Mouse (Mus musculus): ENCODE measurements at regions not wholly inside any gene's neighbourhood (a gene's known extent, or its start where the extent isn't known, plus 50 kb on each side); places are given as distances from the start of the nearest gene placed in this dataset.
A peak's percentile ranks its signal among the peaks of the same experiment; 100 is the strongest.
"Not testable (repeated sequence)": the region's sequence is repeated elsewhere in the genome, so short reads cannot be mapped to it uniquely, and the experiment has no call there.

DNA sequence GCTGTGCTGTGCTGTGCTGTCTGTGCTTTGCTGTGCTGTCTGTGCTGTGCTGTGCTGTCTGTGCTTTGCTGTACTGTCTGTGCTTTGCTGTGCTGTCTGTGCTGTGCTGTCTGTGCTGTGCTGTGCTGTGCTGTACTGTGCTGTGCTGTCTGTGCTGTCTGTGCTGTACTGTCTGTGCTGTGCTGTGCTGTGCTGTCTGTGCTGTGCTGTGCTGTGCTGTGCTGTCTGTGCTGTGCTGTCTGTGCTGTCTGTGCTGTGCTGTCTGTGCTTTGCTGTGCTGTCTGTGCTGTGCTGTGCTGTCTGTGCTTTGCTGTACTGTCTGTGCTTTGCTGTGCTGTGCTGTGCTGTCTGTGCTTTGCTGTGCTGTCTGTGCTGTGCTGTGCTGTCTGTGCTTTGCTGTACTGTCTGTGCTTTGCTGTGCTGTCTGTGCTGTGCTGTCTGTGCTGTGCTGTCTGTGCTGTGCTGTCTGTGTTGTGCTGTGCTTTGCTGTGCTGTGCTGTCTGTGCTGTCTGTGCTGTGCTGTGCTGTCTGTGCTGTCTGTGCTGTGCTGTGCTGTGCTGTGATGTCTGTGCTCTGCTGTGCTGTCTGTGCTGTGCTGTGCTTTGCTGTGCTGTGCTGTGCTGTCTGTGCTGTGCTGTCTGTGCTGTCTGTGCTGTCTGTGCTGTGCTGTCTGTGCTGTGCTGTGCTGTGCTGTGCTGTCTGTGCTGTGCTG lies 197.5 kb downstream of the Tcp10c start:
- not testable (repeated sequence) for DNase-seq

DNA sequence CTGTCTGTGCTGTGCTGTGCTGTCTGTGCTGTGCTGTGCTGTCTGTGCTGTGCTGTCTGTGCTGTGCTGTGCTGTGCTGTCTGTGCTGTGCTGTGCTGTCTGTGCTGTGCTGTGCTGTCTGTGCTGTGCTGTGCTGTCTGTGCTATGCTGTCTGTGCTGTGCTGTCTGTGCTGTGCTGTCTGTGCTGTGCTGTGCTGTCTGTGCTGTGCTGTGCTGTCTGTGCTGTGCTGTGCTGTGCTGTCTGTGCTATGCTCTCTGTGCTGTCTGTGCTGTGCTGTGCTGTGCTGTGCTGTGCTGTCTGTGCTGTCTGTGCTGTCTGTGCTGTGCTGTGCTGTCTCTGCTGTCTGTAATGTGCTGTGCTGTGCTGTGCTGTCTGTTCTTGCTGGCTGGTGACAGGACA lies 198.5 kb downstream of the Tcp10c start:
- not testable (repeated sequence) for DNase-seq

DNA sequence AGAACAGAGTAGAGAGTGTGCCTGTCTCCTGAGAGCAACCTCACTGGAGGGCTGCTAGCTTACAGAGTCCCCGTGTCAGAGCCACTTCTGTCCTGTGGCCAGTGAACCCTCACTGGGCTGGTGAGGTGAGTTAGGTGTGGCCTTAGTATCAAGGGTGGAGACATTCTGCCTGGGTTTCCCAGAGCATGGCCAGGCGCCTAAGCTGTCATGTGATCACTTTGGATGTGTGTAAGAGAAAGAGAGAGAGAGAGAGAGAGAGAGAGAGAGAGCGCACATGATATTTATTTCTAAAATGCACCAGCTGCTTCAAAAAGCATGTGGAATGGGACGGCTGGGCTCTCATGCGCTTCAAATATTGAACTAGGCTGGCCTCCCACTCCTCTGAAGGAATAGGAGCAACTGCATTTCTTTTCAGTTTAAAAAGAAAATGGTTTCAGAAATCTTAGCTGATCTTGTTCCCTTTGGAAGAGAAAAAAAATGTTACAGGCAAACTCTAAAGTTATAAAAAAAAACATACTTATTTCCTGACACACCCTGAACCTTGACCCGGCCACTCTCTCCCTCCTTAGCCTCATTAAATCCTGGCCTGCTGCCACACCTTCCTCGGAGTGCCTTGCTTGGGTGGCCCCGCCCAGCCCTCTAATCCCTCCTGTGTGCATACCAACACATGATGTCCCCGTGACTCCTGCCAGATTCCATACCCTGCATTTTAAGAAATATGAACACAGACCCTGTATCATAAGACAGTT lies 201.1 kb downstream of the Tcp10c start:
- peak; percentile 44 for DNase-seq

DNA sequence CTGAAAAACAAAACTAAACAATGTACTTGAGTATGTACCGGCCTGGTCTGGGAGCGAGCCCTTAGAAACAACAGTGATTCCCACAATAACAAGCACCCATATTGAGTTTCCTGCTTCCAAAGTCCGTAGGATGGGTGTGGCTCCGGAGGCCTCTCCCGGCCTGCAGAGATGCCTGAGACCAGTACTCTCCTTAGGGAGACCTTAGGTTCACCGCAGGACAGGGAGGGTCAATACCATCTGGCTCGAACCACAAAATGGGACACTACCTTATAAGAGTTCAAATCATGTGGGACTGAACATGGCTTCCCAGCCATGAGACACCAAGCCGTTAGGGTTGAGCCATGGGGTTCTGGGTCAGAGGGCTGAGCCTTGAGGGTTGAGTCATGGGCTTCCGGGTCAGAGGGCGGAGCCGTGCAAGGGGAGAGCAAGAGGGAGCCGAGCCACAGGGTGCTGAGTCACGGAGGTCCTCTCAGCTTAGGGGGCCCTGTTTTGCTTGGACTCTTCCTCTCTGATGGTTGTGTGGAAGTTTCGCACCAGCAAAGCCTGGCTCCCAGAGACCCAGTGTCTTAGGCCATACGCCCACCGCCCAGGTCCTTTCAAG lies 201.8 kb downstream of the Tcp10c start:
- DNase-seq = not testable (repeated sequence)

DNA sequence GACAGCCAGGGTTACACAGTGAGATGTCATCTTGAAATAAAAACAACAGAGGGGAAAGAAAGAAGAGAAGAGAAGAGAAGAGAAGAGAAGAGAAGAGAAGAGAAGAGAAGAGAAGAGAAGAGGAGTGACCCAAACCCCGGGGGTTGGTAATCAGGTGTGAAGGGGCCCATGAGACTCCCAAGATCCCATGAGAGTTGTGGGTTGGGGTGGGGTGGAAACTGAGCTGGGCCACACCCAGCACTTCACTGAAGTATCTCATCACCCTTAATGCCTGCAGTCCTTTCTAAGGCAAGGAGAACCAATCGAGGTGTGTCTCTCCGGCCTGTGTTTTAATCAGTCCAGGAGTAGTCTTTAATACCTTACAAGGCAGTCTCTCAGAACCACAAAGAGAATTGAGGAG lies 201.5 kb upstream of the Afdn start:
- DNase-seq = no peak

DNA sequence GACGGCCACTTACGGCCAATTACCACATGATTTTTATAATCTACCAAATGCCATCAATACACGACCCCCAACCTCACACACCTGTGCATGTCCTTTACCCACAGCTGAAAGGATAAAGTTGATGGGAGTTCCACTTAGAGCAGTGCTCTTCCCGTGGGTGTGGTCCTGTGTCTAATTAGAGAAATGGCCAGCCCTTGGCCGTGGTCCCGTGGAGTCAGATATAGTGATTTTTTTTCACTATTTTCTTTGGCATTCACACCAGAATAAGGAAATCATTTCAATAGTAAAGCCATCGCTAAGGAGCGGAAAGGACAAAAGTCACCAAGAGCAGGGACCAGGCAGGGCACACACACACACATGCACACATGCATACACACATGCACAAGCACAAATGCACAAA lies 199.0 kb upstream of the Afdn start:
- DNase-seq = no peak

DNA sequence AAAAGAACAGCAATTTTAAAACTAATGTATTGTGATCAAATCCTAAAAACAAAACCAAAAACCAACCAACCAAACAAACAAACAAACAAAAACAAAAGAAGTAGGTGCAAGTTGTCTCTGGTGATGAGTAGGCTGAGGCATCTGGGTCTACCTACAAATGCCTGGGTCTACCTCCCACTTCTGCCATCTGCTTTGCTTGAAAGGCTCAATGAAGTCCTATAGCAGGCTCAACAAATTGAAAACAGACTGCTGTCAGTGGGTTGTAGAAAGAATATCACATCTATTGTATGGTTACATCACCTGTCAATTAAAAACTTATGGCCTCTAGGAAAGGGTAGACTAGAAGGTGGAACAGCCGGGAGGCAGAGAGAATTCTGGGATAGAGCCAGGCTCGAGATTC lies 197.4 kb upstream of the Afdn start:
- no peak for DNase-seq

DNA sequence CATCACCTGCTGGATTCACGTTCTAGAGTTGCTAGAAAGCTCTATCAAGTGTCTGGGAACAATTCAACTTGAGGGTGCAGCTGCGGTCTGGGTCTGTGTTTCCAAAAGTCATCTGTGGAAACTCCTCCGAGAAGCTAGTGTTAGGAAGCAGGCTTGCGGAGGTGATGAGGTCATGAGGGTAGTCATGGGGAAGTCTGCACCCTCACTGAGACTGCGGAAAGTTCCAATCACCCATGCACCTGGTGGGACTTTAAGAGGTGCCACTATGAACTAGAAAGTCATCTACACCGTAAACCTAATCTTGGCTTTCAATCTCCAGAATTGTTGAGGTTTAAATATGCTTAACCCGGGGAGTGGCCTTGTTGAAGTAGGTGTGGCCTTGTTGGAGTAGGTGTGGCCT lies 195.5 kb upstream of the Afdn start:
- DNase-seq = no peak

DNA sequence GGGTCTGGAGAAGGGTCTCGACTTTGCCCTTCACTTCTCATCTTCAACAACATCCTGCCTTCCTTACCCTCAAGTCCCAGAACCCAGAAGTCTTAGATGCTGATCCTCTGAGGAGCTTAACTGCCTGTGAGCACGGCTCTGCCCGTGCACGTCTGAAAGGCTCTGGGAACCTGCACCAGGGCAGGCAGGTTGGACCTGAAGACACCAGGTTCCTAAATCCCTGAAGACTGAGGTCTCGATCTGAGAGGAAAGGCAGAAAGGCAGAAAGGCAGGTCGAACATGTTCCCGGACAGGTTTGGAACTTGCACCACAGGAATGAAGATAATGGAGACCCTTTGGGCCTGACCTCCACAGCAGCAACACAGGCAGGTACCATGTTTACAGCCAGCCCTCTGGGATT lies 193.7 kb upstream of the Afdn start:
- no peak for DNase-seq

DNA sequence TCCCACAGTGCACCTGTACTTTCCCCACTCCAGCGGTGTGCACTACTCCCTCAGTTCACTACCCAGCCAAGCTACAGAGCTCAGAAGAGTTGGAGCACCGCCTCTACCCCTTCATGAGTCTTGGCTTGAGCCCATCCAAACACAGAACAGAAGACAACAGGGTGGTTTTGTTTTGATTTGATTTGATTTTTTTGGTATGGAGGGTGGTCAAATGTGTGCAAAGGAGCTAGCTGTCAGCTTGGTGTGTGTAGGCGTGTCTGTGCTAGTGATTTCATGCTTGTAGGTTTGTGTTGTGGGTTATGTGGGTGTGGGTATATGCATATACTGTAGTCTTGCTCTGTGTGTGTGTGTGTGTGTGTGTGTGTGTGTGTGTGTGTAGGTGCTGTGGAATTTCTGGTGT lies 193.2 kb upstream of the Afdn start:
- no peak for DNase-seq

DNA sequence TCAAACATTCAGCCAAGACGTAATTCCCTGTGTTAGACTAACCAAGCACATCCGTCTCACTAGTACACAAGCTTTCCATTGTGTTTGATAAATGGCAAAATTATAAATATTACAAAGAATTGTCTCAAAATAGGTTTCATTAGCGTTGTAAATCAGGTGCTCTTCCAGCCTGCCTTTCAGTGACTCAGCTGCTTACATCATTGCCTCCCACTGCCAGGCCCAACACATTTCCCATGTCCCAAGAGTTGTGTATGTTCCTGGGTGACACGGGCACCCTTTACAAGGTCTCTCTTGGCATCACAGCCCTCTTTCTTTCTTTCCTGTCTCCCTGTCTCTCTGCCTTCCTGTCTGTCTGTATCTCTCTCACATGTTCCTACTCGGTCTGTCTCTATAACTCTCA lies 189.5 kb upstream of the Afdn start:
- DNase-seq = peak; percentile 31

DNA sequence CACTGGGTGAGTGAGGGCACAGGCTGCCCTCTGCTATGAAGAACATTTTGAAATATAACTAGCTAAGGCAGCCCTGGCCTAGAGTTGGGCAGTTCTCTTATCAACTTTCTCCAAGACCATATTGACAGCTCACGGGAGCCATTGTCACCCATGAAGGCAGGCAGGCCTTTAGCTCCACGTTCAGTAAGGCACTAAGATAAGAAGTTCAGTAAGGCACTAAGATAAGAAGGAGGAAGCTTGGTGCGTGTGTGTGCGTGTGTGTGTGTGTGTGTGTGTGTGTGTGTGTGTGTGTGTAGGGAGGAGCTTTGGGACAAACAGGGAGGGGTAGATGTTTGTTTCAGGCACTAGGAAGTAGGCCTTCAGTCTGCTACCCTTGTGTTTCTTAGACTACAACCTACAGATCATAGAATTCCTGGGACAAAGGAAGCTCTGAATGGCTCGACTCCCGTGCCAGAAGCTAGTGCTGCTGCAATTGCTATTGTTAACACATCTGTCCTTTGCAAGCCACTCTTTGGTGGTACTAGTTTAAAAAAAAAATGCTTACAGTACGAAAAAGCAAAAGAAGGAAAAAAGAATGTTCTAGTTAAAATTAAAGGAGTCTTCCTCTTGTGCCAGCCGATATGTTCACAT lies 188.0 kb upstream of the Afdn start:
- no peak for DNase-seq

DNA sequence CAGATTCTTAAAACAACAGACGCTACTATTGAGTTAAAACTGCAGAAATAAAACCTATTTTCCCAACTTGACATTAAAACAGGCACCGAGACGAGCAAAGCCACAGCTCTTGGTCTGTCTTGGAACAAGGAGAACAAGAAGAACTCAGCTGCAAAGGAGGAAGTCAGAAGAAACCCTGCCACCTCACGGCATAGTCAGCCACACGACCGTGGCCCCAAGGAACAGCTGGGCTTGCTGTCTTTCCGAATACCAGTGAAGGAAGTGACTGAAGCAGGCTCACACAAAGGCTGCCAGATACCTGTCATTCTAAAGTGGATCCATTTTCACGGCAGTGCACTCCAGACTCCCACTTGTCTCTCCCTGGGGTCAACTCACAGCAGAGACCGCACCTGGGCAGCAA lies 187.3 kb upstream of the Afdn start:
- no peak for DNase-seq

DNA sequence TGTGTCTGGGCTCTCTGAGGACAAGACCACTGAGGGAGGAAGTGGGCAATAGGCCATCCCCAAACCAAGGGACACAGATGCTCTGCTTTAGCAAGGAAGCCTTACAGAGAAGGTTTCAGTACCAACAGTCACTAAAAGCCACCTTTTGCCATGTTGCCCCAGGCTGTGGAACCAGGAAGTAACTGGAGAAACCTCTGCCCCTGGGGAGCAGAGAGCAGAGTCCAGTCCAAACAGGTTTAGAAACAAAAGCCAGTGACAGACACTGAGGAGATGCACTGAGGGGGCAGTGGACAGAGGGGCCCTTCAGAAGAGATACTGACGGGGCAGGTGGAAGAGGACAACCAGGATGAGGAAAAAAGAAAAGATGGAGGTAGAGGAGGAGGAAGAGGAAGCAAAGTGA lies 186.2 kb upstream of the Afdn start:
- DNase-seq = no peak

DNA sequence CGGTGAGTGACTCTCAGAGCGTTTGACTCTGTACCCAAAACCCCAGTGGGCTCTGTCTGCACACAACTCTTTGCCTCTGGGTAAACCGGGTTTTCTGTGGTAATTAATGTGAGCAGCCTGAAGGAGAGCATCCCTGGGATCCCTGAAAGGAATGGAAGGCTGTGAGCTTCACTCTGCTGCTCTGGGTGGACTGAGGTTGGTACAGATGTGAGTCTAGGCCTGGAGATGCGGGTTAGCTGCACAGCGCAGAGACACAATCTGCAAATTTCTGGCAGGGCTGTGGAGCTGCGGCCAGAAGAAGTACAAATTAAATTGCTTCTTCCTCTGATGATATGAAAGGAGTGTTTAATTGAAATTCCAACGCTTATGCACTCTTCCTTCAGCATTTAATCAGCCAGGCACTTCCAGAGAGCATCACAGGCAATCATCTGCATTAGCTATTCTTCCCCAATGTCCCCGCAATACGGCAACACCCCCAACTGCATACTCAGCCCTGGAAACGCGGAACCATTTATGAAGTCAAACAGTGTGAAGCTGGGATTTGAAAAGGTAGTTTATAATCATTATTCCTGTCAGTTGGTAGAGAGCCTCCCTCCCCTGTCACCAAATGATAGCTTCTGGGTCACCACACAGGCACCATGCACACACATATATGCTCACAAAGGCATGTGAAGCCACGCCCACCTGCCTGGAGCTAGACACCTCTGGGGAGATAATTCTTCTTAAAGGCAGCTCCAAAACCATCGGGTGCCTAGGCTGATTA lies 185.5 kb upstream of the Afdn start:
- no peak for DNase-seq

DNA sequence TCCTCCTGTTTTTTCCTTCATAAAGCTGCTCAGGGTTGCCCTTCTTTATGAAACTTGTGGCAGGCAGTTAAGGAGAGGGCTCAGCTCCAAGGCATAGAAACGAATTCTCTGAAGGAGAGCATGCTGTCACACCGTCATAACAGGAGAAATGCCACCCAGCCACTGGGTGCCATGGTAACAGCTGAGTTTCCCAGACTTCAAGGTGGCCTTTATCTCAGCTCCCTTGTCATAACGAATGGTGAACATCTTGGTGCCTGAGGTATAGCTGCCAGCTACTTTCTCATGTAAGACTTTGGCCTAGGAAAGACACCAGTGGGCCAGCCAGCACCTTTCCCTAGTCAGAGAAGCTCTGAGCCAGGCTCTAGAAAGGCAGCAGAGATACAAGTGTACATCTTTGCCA lies 182.5 kb upstream of the Afdn start:
- DNase-seq = no peak

DNA sequence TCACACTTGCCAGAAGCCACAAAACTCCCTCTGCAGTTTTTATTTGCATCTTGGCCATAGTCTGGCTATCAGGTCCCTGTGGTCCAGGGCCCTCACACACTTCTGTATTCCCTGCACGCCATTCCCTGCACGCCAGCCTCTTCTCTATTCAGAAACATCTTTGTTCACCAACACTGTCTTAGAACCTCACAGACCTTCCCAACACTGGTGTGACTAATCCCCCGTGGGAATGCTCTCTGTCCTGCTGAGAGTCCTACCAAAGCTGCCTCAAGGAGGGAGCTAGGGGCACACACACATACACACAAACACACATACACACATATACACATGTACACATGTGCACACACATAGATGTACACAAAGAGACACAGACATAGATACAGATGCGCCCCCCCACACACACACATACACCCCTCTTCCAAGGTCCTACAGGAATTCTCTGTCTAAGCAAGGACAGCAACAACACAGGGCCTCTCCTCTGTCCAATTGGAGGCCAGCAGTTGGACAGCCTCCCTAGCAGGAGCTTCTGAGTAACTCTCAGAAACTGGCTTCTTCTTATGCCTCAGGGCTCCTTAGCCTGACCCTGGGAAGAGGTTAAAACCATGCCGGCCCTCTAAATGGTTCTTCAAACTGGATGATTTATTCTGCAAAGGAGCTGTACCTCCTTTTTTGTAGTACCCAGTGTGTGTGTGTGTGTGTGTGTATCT lies 179.0 kb upstream of the Afdn start:
- DNase-seq = no peak

DNA sequence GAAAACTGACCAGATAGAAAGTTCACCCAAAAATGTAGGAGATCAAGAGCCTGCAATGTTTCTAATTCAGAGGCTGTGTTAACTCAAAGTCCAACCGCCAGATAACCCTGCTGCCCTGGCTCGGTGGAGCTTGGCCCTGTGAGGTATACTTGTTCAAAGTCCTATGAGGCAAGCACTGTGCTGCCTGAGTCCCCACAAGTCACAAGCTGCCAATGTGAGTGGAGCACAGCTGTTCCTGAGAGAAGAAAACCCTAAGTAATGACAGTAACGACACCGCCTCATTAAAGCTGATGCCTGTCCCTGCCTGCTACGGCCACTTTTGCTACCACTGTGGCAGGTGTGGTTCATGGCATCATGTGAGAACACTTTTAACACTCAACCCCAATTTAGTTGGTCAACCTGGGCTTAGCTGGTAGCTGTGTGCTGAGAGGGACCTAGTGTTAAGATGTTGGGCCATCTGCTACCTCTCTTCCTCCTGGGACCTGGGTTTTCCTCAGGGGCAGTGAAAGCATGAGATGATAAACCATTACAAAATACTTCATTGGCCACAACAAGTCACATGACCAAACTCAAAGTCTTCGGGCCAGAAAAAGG lies 178.2 kb upstream of the Afdn start:
- no peak for DNase-seq

DNA sequence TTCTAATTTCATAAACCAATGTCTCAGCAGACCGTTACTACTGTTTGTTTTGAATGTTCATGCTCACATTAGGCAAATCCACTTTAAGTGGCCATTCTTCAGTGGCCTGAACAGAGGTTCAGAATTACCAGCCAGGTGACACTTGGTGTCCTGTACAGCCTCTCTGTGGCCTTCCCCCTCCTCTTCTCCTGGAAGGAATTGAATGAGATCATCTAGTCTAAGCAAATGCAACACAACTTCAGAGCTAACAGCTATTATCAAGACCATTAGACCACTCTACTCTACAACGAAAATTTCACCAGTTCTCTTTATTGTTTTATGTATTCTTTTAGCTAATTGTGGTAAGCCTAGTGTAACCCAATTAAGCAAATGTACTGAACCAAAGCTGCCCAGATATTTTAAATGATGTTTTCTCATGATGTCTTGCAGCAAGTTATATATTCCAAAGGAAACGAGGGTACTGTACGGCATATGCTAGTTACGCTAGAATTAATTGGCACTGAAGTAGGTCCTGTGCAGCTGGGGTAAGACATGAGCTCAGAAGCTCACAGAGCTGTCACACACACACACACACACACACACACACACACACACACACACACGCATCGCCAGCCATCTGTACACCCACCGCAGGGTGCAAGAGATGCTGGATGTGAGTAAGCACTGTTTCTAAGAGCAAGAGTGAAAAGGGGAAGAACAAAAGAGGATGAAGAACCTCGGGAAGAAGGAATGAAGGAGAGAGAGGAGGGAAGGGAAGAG lies 176.7 kb upstream of the Afdn start:
- no peak for DNase-seq

DNA sequence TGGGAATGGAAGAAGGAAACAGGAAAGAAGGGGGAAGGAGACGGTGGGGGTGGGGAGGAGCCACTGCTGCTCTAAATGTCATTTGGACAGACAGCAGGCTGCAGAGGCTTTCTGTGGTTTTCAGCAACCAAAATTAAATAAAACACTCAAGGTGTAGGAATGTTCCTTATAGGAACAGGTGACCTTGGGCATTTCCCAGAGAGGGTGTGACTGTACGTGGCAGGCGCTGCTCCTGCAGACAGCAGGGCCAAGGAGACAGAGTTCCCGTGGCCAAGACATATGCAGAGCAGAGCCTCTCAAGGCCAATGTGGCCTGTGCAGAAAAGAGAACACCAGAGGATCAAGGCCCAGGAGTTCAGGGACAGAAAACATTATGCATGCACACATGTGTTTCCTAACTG lies 175.9 kb upstream of the Afdn start:
- DNase-seq = no peak
